Mouse (Mus musculus) midbrain, embryonic 13.5 days (tissue): ENCODE results near the gene Celf1. TPM values are rescaled to one million over a fixed set of nuclear protein-coding genes. Genes with fewer than 3 reads are reported as not detected.
"Not testable (repeated sequence)": the region's sequence is repeated elsewhere in the genome, so short reads cannot be mapped to it uniquely, and the experiment has no call there.

Source experiments
- ATAC-seq: fragments of 200-750 bp; cut with Nextera tagmentation; 2 replicates; pipeline ENCODE4 v1.8.0; 2017; ENCODE audit warnings: mild to moderate bottlenecking, moderate TSS enrichment, moderate library complexity
- H3K27ac ChIP-seq: fragments of 300-500 bp; sonication (generic); 2 replicates; pipeline ENCODE4 v1.5.1; 2015; ENCODE audit warnings: inconsistent platforms, mild to moderate bottlenecking, moderate library complexity
- H3K27me3 ChIP-seq: fragments of 300-500 bp; sonication (generic); 2 replicates; pipeline ENCODE4 v1.6.1; 2015; ENCODE audit warnings: mild to moderate bottlenecking, inconsistent platforms
- H3K36me3 ChIP-seq: fragments of 300-500 bp; sonication (generic); 2 replicates; pipeline ENCODE4 v1.6.1; 2015; ENCODE audit warnings: mild to moderate bottlenecking, inconsistent platforms
- H3K4me1 ChIP-seq: fragments of 300-500 bp; sonication (generic); replicated peaks from 2 replicates; pipeline ENCODE4 v1.6.1; 2015; ENCODE audit warnings: inconsistent platforms
- H3K4me2 ChIP-seq: fragments of 300-500 bp; sonication (generic); replicated peaks from 2 replicates; pipeline ENCODE4 v1.6.1; 2015; ENCODE audit warnings: moderate library complexity, mild to moderate bottlenecking, inconsistent platforms
- H3K4me3 ChIP-seq: fragments of 300-500 bp; sonication (generic); replicated peaks from 2 replicates; pipeline ENCODE4 v1.5.1; 2015; ENCODE audit warnings: mild to moderate bottlenecking, inconsistent platforms
- H3K9ac ChIP-seq: fragments of 300-500 bp; sonication (generic); replicated peaks from 2 replicates; pipeline ENCODE4 v1.6.1; 2015; ENCODE audit warnings: mild to moderate bottlenecking, inconsistent platforms
- H3K9me3 ChIP-seq: fragments of 300-500 bp; sonication (generic); 2 replicates; pipeline ENCODE4 v1.6.1; 2016; ENCODE audit warnings: mild to moderate bottlenecking, inconsistent platforms
- WGBS: fragments of 180-500 bp; shearing (Covaris S2); methylation state at CpG from one replicate; pipeline ENCODE4 v1.1.7; 2015; 5-methylcytosine and 5-hydroxymethylcytosine counted together
- polyA plus RNA-seq: library from polyadenylated mRNA; unstranded; fragments of >200 nt; fragmentation: Nextera tagmentation; extraction: Ambion mirVana; gene quantifications from 2 replicates; pipeline ENCODE4 v1.2.1, GENCODE M21; 2015

The Celf1 gene
- polyA plus RNA-seq, 1 experiment from 2014 or later = 137 TPM

DNA sequence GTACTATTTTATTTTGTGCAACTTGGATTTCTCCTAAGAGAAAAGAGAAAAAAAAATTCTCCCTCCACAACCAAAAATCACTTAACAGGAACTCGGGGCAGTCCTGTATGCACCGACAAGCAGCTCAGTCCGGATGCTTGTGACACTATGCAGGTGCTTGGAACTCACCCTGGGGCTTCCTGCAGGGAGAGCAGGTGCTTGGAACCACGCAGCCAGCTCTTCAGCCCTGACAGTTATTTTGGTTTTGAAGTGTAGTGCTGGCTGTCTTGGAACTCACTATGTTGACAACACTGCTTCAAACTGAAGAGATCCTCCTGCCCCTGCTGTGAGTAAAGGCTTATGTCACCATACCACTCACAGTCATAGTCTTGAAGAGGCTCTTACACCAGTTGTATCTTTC, 37.1 kb downstream of the Celf1 start:
- Histone ChIP-seq H3K9me3 (no peaks in the 10 kb centered on the region), H3K9ac (no peak overlapping the region), H3K4me3 (no peak overlapping the region), H3K4me2 (no peak overlapping the region), H3K27me3 (no peaks in the 10 kb centered on the region), H3K27ac (no peak overlapping the region), H3K36me3 (no peaks in the 10 kb centered on the region), H3K4me1 (no peaks in the 10 kb centered on the region)
- no peak for ATAC-seq
- 85% methylated on average over 4 of the region's 4 CpGs for WGBS

GRCm38 (mm10) chr2:90986055-90986454, 45.9 kb downstream of the Celf1 start:
- Histone ChIP-seq H3K9ac (no peak overlapping the region), H3K4me3 (no peak overlapping the region), H3K27ac (no peak overlapping the region), H3K4me1 (peaks cover 9% of the 10 kb centered on the region), H3K4me2 (no peak overlapping the region), H3K9me3 (no peaks in the 10 kb centered on the region), H3K27me3 (no peaks in the 10 kb centered on the region), H3K36me3 (no peaks in the 10 kb centered on the region)
- no peak for ATAC-seq
- 90% methylated on average over 3 of the region's 3 CpGs for WGBS

GRCm38 (mm10) chr2:91008536-91008935, 68.4 kb downstream of the Celf1 start:
- Histone ChIP-seq H3K4me1 (no peaks in the 10 kb centered on the region), H3K9me3 (no peaks in the 10 kb centered on the region), H3K27me3 (no peaks in the 10 kb centered on the region), H3K9ac (no peak overlapping the region), H3K4me2 (no peak overlapping the region), H3K36me3 (peaks cover 84% of the 10 kb centered on the region), H3K27ac (no peak overlapping the region), H3K4me3 (no peak overlapping the region)
- no peak for ATAC-seq
- 98% methylated on average over 8 of the region's 8 CpGs for WGBS

GRCm38 (mm10) chr2:91013881-91014280, 73.7 kb downstream of the Celf1 start:
- Histone ChIP-seq H3K4me1 (no peaks in the 10 kb centered on the region), H3K4me3 (no peak overlapping the region), H3K27ac (no peak overlapping the region), H3K9ac (no peak overlapping the region), H3K4me2 (no peak overlapping the region), H3K36me3 (peaks cover 73% of the 10 kb centered on the region), H3K27me3 (no peaks in the 10 kb centered on the region), H3K9me3 (no peaks in the 10 kb centered on the region)
- WGBS = 92% methylated on average over 2 of the region's 2 CpGs
- ATAC-seq = no peak

- no peaks in the 10 kb centered on the region for H3K9me3 ChIP-seq
- ATAC-seq = no peak
- no peaks in the 10 kb centered on the region for H3K27me3 ChIP-seq
- H3K9ac ChIP-seq = no peak overlapping the region
- H3K36me3 ChIP-seq = peaks cover 68% of the 10 kb centered on the region
- no peak overlapping the region for H3K27ac ChIP-seq
- 83% methylated on average over 4 of the region's 4 CpGs for WGBS
- H3K4me3 ChIP-seq = no peak overlapping the region
- H3K4me2 ChIP-seq = no peak overlapping the region
- no peaks in the 10 kb centered on the region for H3K4me1 ChIP-seq
Observed at GRCm38 (mm10) chr2:91015386-91015785, 75.2 kb downstream of the Celf1 start.

DNA sequence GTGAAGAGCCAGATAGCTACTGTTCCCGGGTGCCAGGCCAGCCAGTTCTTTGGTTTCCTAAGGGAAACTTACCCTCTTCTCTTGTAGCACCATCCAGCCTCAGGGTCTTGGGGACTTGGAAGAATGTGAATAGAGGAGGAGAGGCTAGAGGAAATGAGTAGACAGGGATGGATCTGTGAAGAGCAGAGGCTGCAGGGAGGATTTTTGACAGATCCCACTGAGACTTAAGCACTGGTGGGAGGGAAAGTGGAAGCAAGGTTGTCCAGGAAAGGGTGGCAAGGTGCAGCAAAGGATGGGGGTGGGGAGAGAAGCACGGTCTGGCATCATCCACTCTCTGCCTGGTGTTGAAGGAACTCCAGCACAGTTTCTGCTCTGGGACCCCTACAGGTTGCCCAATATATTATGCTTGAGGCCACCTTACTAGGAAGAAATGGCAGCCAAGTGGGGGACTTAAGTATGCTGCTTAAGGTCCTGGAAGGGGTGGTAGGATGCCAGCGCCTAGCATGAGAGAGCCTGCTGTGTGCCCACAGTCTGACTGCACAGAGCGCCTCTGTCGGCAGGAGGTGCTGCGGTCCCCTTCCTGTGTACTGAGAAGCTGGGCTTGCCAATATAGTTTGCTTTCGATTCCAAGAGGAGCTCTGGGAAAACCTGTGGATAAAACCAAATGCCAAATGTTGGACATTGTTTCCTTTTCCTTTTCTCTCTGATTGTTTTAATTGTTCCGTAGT, 78.0 kb downstream of the Celf1 start:
- Histone ChIP-seq H3K9ac (no peak overlapping the region; the same call in 1 of the 2 replicates), H3K27me3 (no peaks in the 10 kb centered on the region), H3K4me3 (no peak overlapping the region), H3K4me2 (no peak overlapping the region), H3K36me3 (peaks cover 51% of the 10 kb centered on the region), H3K9me3 (no peaks in the 10 kb centered on the region), H3K27ac (no peak overlapping the region), H3K4me1 (no peaks in the 10 kb centered on the region)
- 86% methylated on average over 8 of the region's 8 CpGs for WGBS
- no peak for ATAC-seq

DNA sequence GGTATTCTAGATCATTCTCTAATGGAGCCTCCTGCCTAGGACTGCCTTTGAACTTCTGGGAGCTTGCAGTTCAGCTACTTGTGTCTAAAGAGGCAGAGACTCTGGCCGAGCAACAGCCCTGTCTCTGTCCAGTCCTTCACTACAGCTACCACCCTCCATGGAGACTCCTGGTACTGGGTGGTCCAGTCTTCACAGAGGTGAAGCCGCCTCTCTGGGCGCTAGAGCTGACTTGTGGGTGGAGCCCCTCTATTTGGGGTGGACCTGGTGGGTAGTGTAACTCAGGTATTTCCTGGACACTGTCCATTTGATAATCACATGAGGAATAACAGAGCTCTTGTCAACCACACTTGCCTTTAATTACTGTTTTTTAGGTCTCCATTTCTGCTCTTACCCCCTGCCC, 79.7 kb downstream of the Celf1 start:
- no peak overlapping the region for H3K27ac ChIP-seq
- H3K27me3 ChIP-seq = no peaks in the 10 kb centered on the region
- H3K4me3 ChIP-seq = no peak overlapping the region
- H3K9me3 ChIP-seq = no peaks in the 10 kb centered on the region
- no peak overlapping the region for H3K9ac ChIP-seq
- no peak overlapping the region for H3K4me2 ChIP-seq
- no peaks in the 10 kb centered on the region for H3K4me1 ChIP-seq
- no peak for ATAC-seq
- 97% methylated on average over 3 of the region's 3 CpGs for WGBS
- H3K36me3 ChIP-seq = peaks cover 34% of the 10 kb centered on the region

DNA sequence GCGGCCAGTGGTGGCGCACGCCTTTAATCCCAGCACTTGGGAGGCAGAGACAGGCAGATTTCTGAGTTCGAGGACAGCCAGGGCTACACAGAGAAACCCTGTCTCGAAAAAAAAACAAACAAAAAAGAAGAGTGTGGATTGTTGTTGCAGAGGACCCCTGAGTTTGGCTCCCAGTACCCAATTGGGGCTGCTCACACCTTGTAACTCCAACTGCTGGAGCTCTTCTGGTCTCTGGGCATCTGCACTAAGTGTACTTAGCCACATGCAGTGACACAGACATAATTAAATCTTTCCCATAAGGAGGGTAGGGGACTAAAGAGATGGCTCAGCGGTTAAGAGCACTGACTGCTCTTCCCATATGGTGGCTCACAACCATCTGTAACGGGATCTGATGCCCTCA, 82.1 kb downstream of the Celf1 start:
- 96% methylated on average over 7 of the region's 7 CpGs for WGBS

GRCm38 (mm10) chr2:91023131-91023530, 82.9 kb downstream of the Celf1 start:
- 75% methylated on average over 2 of the region's 2 CpGs for WGBS
- H3K4me3 ChIP-seq = no peak overlapping the region
- H3K36me3 ChIP-seq = peaks cover 19% of the 10 kb centered on the region
- no peak overlapping the region for H3K27ac ChIP-seq
- no peak overlapping the region for H3K9ac ChIP-seq
- H3K4me1 ChIP-seq = no peaks in the 10 kb centered on the region
- no peak overlapping the region for H3K4me2 ChIP-seq
- H3K9me3 ChIP-seq = no peaks in the 10 kb centered on the region
- no peaks in the 10 kb centered on the region for H3K27me3 ChIP-seq
- ATAC-seq = no peak

More for the DNA sequence above, 82.1 kb downstream of the Celf1 start:
- not testable (repeated sequence) for ATAC-seq, H3K9me3 ChIP-seq, H3K9ac ChIP-seq, H3K4me2 ChIP-seq, H3K27me3 ChIP-seq, H3K27ac ChIP-seq, H3K4me3 ChIP-seq, H3K4me1 ChIP-seq
- H3K36me3 ChIP-seq = peaks cover 20% of the 10 kb centered on the region

DNA sequence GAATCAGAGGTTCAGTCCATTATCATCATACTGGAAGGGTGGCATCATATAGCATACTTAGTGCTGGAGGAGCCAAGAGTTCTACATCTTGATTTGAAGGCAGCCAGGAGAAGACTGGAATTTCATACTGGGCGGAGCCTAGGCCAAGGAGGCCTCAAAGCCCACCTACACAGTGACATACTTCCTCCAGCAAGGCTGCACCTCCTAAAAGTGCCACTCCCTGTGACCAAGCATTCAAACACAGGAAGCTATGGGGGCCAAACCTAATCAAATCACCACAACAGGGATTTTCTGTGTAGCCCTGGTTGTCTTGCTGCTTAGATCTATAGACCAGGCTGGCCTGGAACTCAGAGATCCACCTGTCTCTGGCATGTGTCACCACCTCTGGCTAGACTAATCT, 83.8 kb downstream of the Celf1 start:
- WGBS = 89% methylated on average over 1 of the region's 1 CpGs
- H3K4me2 ChIP-seq = no peak overlapping the region
- H3K4me1 ChIP-seq = no peaks in the 10 kb centered on the region
- no peak overlapping the region for H3K27ac ChIP-seq
- no peak overlapping the region for H3K9ac ChIP-seq
- no peaks in the 10 kb centered on the region for H3K27me3 ChIP-seq
- H3K4me3 ChIP-seq = no peak overlapping the region
- ATAC-seq = no peak
- H3K36me3 ChIP-seq = peaks cover 14% of the 10 kb centered on the region
- H3K9me3 ChIP-seq = no peaks in the 10 kb centered on the region

DNA sequence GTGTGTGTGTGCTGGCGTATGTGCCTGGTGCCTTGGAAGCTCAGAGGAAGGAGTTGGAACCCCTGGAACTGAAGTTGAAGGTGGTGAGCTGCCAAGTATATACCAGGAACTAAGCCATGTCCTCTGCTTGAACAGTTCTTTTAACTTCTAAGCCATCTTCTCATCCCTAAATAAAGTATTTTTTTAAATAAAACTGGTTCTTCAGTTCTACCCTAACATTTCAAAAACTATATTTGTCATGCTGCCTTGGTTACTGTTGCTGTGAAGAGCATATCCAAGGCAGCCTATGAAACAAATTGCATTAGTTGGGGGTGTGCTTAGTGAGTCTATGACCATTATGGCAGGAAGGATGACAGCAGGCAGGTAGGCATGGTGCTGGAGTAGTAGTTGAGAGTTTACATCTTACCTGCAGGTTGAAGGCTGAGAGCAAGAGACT, 84.9 kb downstream of the Celf1 start:
- no peak overlapping the region for H3K9ac ChIP-seq
- no peaks in the 10 kb centered on the region for H3K4me1 ChIP-seq
- no peak overlapping the region for H3K4me3 ChIP-seq
- ATAC-seq = no peak
- 0 out of 2 replicates have a peak, but pooled peaks cover 3% of the 10 kb centered on the region for H3K9me3 ChIP-seq
- no peak overlapping the region for H3K27ac ChIP-seq
- H3K4me2 ChIP-seq = no peak overlapping the region
- 92% methylated on average over 1 of the region's 1 CpGs for whole genome bisulfite sequencing
- H3K27me3 ChIP-seq = no peaks in the 10 kb centered on the region
- peaks cover 8% of the 10 kb centered on the region for H3K36me3 ChIP-seq

DNA sequence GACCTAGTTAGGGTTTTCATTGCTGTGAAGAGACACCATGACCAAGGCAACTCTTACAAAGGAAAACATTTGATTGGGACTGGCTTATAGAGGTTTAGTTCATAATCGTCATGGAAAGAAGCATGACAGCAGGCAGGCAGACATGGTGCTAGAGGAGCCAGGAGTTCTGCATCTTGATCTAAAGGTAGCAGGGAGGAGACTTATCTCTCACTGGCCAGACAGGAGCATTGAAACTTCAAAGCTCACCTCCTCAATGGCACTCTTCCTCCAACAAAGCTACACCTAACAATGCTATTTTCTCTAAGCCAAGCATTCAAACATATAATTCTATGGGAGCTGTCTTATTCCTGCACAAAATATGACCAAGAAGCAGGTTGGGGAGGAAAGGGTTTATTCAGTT, 86.3 kb downstream of the Celf1 start:
- Histone ChIP-seq H3K9ac (no peak overlapping the region), H3K27ac (no peak overlapping the region), H3K4me2 (no peak overlapping the region), H3K27me3 (no peaks in the 10 kb centered on the region), H3K4me1 (no peaks in the 10 kb centered on the region), H3K36me3 (no peaks in the 10 kb centered on the region), H3K9me3 (0 out of 2 replicates have a peak, but pooled peaks cover 3% of the 10 kb centered on the region), H3K4me3 (no peak overlapping the region)
- ATAC-seq = no peak
- WGBS = 90% methylated on average over 1 of the region's 1 CpGs
